Mouse (Mus musculus) liver, embryonic 14.5 days (tissue): ENCODE measurements around the gene Sparc. TPM values are rescaled to one million over a fixed set of nuclear protein-coding genes. Genes with fewer than 3 reads are reported as not detected.

ENCODE experiments used
- ATAC-seq: fragments of 200-750 bp; cut with Nextera tagmentation; 2 replicates; pipeline ENCODE4 v1.8.0; 2017; ENCODE audit warnings: moderate number of reproducible peaks, mild to moderate bottlenecking, moderate library complexity; ENCODE audit not compliant: insufficient read depth
- DNase-seq, 3 experiments: peaks; one replicate each; pipeline ENCODE4 v3.0.0-alpha.2; 2012 to 2013; ENCODE audit warnings: low read depth in 3 of 3, low spot score in 3 of 3
- H3K27ac ChIP-seq: fragments of 300-500 bp; sonication (generic); 2 replicates; pipeline ENCODE4 v1.5.1; 2014; ENCODE audit warnings: moderate library complexity, mild to moderate bottlenecking, control low read depth, inconsistent platforms
- H3K27me3 ChIP-seq: fragments of 300-500 bp; sonication (generic); 2 replicates; pipeline ENCODE4 v1.6.1; 2014; ENCODE audit warnings: mild to moderate bottlenecking, low read length, moderate library complexity; ENCODE audit not compliant: control insufficient read depth, insufficient read depth
- H3K36me3 ChIP-seq: fragments of 300-500 bp; sonication (generic); replicated peaks from 2 replicates; pipeline ENCODE4 v1.6.1; 2014; ENCODE audit warnings: low read depth; ENCODE audit not compliant: control insufficient read depth, insufficient read depth
- H3K4me1 ChIP-seq, 2 experiments: fragments of 200-500 bp in 1 of 2; fragments of 300-500 bp in 1 of 2; sonication (generic) in 1 of 2; replicated peaks; 2 replicates each; pipeline ENCODE4 v1.6.1; 2012 to 2014; ENCODE audit warnings: antibody characterized with exemption in 1 of 2, inconsistent platforms in 1 of 2, low read length in 1 of 2; ENCODE audit not compliant: control insufficient read depth in 2 of 2, insufficient read depth in 2 of 2
- H3K4me2 ChIP-seq: fragments of 300-500 bp; sonication (generic); 2 replicates; pipeline ENCODE4 v1.6.1; 2014; ENCODE audit warnings: low read depth, mild to moderate bottlenecking, control low read depth, moderate library complexity
- H3K4me3 ChIP-seq, 2 experiments: fragments of 200-500 bp in 1 of 2; fragments of 300-500 bp in 1 of 2; sonication (generic) in 1 of 2; 2 replicates each; pipeline ENCODE4 v1.5.1; 2012 to 2014; ENCODE audit warnings: low read depth in 2 of 2, low read length in 2 of 2, mild to moderate bottlenecking in 2 of 2, control low read depth in 1 of 2, inconsistent platforms in 1 of 2, moderate library complexity in 1 of 2; ENCODE audit not compliant: insufficient read depth in 1 of 2
- H3K9ac ChIP-seq: fragments of 300-500 bp; sonication (generic); replicated peaks from 2 replicates; pipeline ENCODE4 v1.6.1; 2014; ENCODE audit warnings: mild to moderate bottlenecking, control low read depth, moderate library complexity
- H3K9me3 ChIP-seq: fragments of 300-500 bp; sonication (generic); 2 replicates; pipeline ENCODE4 v1.6.1; 2016; ENCODE audit warnings: low read length, mixed read lengths; ENCODE audit not compliant: control insufficient read depth
- CTCF ChIP-seq: IDR thresholded peaks from 2 replicates; pipeline ENCODE4 v1.5.1; 2016; ENCODE audit warnings: antibody characterized with exemption, low read depth, control low read depth
- EP300 ChIP-seq: IDR thresholded peaks from 2 replicates; pipeline ENCODE4 v1.6.1; 2016; ENCODE audit warnings: antibody characterized with exemption, low read depth
- WGBS: fragments of 180-500 bp; shearing (Covaris S2); extraction: QIAGEN DNeasy Blood & Tissue Kit; methylation state at CpG from one replicate; pipeline ENCODE4 v1.1.7; 2014; ENCODE audit not compliant: insufficient replicate concordance; 5-methylcytosine and 5-hydroxymethylcytosine counted together
- polyA plus RNA-seq, 2 experiments: library from polyadenylated mRNA; depleted of rRNA in 1 of 2; stranded (reverse) in 1 of 2; unstranded in 1 of 2; fragments of >200 nt; fragmentation: Nextera tagmentation in 1 of 2; extraction: Ambion mirVana in 1 of 2; gene quantifications; 2 replicates each; pipeline versions ENCODE4 v1.2.1 to v1.2.3; 2012 to 2014

The Sparc gene
- polyA plus RNA-seq, 2 experiments = 64.9 to 88.2 TPM

DNA sequence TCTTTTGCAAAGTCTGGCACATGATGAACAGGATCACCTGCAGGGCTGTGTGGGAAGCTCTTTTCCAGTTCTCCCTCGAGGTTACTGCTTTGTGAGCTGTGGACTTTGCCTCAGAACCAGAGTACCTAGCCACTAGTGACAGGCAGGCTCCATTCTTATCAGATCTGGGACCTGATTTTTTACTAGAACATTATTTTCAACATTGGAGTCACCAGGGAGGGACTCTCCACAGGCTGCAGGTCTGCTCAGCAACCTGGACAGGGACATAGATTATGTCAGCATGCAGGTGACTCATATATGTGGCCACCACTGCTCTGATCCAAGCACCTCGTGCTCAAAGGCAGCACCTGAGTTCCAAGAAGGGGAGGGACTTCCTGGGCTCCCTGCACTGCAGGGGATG is 32.2 kb upstream of the Sparc start:
- no peak for ATAC-seq
- no peak for DNase-seq
- no peak overlapping the region for H3K4me2 ChIP-seq
- TF ChIP-seq CTCF (no peak), EP300 (no peak)
- H3K9ac ChIP-seq = no peak overlapping the region
- no peaks in the 10 kb centered on the region; the same call in 1 of the 2 replicates for H3K36me3 ChIP-seq
- H3K27ac ChIP-seq = no peak overlapping the region
- WGBS = 51% methylated on average over 2 of the region's 2 CpGs
- no peaks in the 10 kb centered on the region for H3K9me3 ChIP-seq
- H3K27me3 ChIP-seq = no peaks in the 10 kb centered on the region
- no peak overlapping the region for H3K4me3 ChIP-seq
- H3K4me1 ChIP-seq = peaks cover 4 to 21% of the 10 kb centered on the region in 2 experiments; a peak in 3 of 4 replicates

DNA sequence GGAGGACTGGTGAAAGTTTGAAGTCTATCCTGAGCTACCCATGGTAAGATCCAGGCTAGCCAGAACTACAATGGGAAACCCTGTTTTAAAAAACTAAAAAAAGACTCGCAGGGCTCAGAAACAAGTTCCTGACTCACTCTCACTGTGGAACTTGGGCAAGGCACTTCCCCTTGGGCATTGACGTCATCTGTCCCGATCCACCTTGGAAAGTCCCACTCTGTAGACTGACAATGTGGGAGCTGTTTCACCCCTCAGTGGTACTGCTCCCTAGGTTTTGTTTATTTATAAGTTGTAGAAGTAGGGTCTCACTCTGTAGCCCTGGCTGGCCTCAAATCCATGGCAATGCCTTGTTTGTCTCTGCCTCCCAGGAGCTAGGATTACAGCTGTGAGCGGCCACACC is 30.7 kb upstream of the Sparc start:
- H3K9me3 ChIP-seq = no peaks in the 10 kb centered on the region
- no peak for DNase-seq
- H3K4me3 ChIP-seq = no peak overlapping the region
- no peak overlapping the region for H3K9ac ChIP-seq
- ATAC-seq = no peak
- no peaks in the 10 kb centered on the region; the same call in 1 of the 2 replicates for H3K36me3 ChIP-seq
- H3K4me1 ChIP-seq = peaks cover 0 to 8% of the 10 kb centered on the region in 2 experiments; a peak in 2 of 4 replicates
- 62% methylated on average over 4 of the region's 4 CpGs for WGBS
- H3K4me2 ChIP-seq = no peak overlapping the region
- H3K27me3 ChIP-seq = no peaks in the 10 kb centered on the region
- TF ChIP-seq CTCF (no peak), EP300 (no peak)
- no peak overlapping the region for H3K27ac ChIP-seq

DNA sequence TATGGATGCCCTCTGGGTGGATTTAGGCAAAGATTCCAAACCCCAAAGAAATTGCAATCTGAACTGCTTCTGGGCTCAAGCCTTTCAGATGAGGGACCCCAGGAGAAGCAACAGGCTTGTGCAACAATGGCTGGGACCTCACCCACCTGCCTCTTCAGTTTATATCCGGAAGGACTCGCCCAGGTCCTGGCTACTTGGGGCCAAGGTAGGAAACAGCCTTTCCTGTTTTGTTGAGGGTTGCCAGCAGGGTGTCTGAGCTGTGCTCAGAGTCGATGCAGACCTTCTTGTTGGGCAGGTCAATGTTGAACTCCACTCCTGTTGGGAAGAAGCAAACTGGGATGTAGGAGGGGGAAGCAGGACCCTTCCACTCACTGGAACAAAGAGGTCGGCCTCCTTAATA is 27.3 kb upstream of the Sparc start:
- no peak overlapping the region for H3K27ac ChIP-seq
- no peaks in the 10 kb centered on the region for H3K27me3 ChIP-seq
- TF ChIP-seq EP300 (no peak), CTCF (no peak)
- no peak overlapping the region for H3K4me2 ChIP-seq
- no peak overlapping the region for H3K4me3 ChIP-seq
- ATAC-seq = no peak
- H3K9me3 ChIP-seq = no peaks in the 10 kb centered on the region
- H3K4me1 ChIP-seq = peaks cover 0 to 1% of the 10 kb centered on the region in 2 experiments; a peak in 1 of 4 replicates
- peaks cover 4% of the 10 kb centered on the region; the same call in 1 of the 2 replicates for H3K36me3 ChIP-seq
- H3K9ac ChIP-seq = no peak overlapping the region
- WGBS = 65% methylated on average over 4 of the region's 4 CpGs
- no peak for DNase-seq

DNA sequence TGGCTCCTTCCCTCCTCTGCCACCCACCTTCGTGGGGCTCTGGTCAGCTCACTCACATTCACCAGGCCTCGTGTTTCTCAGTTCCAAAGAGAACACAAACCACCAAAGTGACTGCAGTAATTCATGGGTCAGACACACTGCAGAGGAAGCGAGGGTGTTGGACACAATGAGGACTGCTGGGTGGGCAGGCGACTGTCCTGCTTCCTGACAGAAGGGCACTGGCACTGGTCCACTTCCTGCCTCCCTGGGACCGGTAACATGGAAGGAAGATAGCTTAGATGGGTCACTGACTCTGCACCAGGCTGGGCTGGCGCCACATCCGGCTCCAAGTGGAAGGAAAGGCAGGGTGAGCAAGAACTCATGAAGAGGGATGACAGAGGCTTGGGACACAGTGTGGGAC is 26.5 kb upstream of the Sparc start:
- no peaks in the 10 kb centered on the region for H3K4me1 ChIP-seq
- no peak overlapping the region for H3K4me3 ChIP-seq
- ATAC-seq (no peak), DNase-seq (no peak)
- H3K27ac ChIP-seq = no peak overlapping the region
- no peaks in the 10 kb centered on the region for H3K9me3 ChIP-seq
- WGBS = 47% methylated on average over 7 of the region's 7 CpGs
- no peak overlapping the region for H3K4me2 ChIP-seq
- TF ChIP-seq CTCF = no peak
- TF ChIP-seq EP300 = no peak
- no peaks in the 10 kb centered on the region for H3K27me3 ChIP-seq
- no peak overlapping the region for H3K9ac ChIP-seq
- peaks cover 4% of the 10 kb centered on the region; the same call in 1 of the 2 replicates for H3K36me3 ChIP-seq

DNA sequence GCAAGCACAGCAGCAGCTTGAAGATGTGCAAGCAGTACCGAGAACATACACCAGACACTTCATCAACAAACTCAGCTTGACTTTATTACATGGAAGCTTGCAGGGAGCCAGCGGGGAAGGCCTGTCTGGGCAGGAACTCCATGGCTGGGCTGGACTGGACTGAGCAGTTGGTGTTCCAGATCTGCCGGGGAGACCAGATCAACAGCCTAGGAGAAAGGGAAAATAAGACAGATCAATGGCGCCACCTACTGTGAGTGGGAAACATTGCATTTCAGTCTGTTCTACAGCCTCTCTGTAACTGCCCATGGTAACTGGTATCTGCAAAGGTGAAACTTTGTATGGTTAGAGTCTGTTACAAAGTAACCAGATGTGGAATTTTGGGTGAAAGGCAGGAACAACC is 23.6 kb upstream of the Sparc start:
- Histone ChIP-seq H3K27ac (no peak overlapping the region), H3K4me1 (no peaks in the 10 kb centered on the region), H3K36me3 (0 out of 2 replicates have a peak, but pooled peaks cover 4% of the 10 kb centered on the region), H3K4me3 (no peak overlapping the region), H3K9ac (no peak overlapping the region), H3K27me3 (no peaks in the 10 kb centered on the region), H3K4me2 (no peak overlapping the region), H3K9me3 (no peaks in the 10 kb centered on the region)
- ATAC-seq (peak; percentile 48), DNase-seq (peak in 2 of 3 experiments; percentile 45 to 50)
- TF ChIP-seq CTCF (peak; percentile 83), EP300 (no peak)
- WGBS = 35% methylated on average over 4 of the region's 4 CpGs
